Mouse (Mus musculus): Measurements from ENCODE around the gene Plcb3.

- TF ChIP-seq POLR2A (IDR thresholded peaks at IDR 0.05; ENCODE audit: low read depth, low read length) (no peak), CTCF (IDR thresholded peaks at IDR 0.05; ENCODE audit: extremely low read depth, insufficient read length, insufficient replicate concordance, low read depth, low read length) (no peak)
Observed at GRCm38 (mm10) chr19:6903031-6903430, 73.2 kb downstream of the Plcb3 start.

Measured in small intestine, adult 2 months (tissue).